Mouse (Mus musculus): ENCODE results near the gene Mybbp1a.

GRCm38 (mm10) chr11:72438411-72438810, 2.7 kb upstream of the Mybbp1a start:
- TF ChIP-seq CTCF (IDR thresholded peaks at IDR 0.05; ENCODE audit: control insufficient read depth, insufficient read depth, low read length) (no peak), POLR2A (IDR thresholded peaks at IDR 0.05; ENCODE audit: borderline replicate concordance, control insufficient read depth, low read depth, low read length) (no peak)

All from bone marrow, adult 2 months (tissue).